Mouse (Mus musculus) testis, postnatal 10 days (tissue): Measurements from ENCODE around the gene Nek3.

ENCODE experiments used
- DNase-seq: peaks from one replicate; pipeline ENCODE4 v3.0.0; 2021; ENCODE audit warnings: low spot score

Nek3 gene

GRCm38 (mm10) chr8:22166080-22166603 is at the start of gene Nek3:
Gene Nek3, minus strand, starts transcription at chr8:22166435.
- peak; percentile 87 for DNase-seq

- no peak for DNase-seq
These were observed 48.6 kb upstream of the Nek3 start for GRCm38 (mm10) chr8:22214826-22215225.

GRCm38 (mm10) chr8:22209012-22209411 is 42.8 kb upstream of the Nek3 start:
- DNase-seq, result no peak

- DNase-seq, result no peak
These were observed 41.3 kb upstream of the Nek3 start for GRCm38 (mm10) chr8:22207535-22207934.

GRCm38 (mm10) chr8:22199481-22199880 is 33.2 kb upstream of the Nek3 start:
- no peak for DNase-seq

GRCm38 (mm10) chr8:22197914-22198313 is 31.7 kb upstream of the Nek3 start:
- DNase-seq, result no peak

GRCm38 (mm10) chr8:22193432-22194010 is 27.3 kb upstream of the Nek3 start:
- DNase-seq, result no peak

GRCm38 (mm10) chr8:22192660-22193431 is 26.6 kb upstream of the Nek3 start, which contains the start of gene Vps36:
Gene Vps36, plus strand, starts transcription at chr8:22192809.
- DNase-seq, result peak; percentile 94

GRCm38 (mm10) chr8:22185431-22186397 is 19.5 kb upstream of the Nek3 start, which contains the start of gene Ckap2:
Gene Ckap2, minus strand, starts transcription at chr8:22185819.
- DNase-seq, result peak; percentile 95

- DNase-seq, result no peak
These were observed 18.6 kb upstream of the Nek3 start for GRCm38 (mm10) chr8:22184884-22185283.

GRCm38 (mm10) chr8:22175966-22176365 is 9.7 kb upstream of the Nek3 start:
- DNase-seq, result no peak

- no peak for DNase-seq
These were observed 2.9 kb upstream of the Nek3 start for GRCm38 (mm10) chr8:22169167-22169566.

- no peak for DNase-seq
These were observed 770 bp downstream of the Nek3 start for GRCm38 (mm10) chr8:22165251-22166079.

- DNase-seq, result no peak
These were observed 1.8 kb downstream of the Nek3 start for GRCm38 (mm10) chr8:22164431-22164830.

GRCm38 (mm10) chr8:22162206-22162605 is 4.0 kb downstream of the Nek3 start:
- no peak for DNase-seq

- no peak for DNase-seq
These were observed 15.9 kb downstream of the Nek3 start for GRCm38 (mm10) chr8:22150345-22150663.

- no peak for DNase-seq
These were observed 16.4 kb downstream of the Nek3 start for GRCm38 (mm10) chr8:22149643-22150344.

GRCm38 (mm10) chr8:22148367-22148740 is 17.9 kb downstream of the Nek3 start:
- no peak for DNase-seq

GRCm38 (mm10) chr8:22147706-22148366 is 18.4 kb downstream of the Nek3 start:
- DNase-seq, result no peak

- peak; percentile 7 for DNase-seq
These were observed 20.4 kb downstream of the Nek3 start for GRCm38 (mm10) chr8:22145831-22146230.
